Mouse (Mus musculus) monocyte, adult 5-6 weeks (primary cell): Measurements from ENCODE around the gene Gm14325. TPM values are rescaled to one million over a fixed set of nuclear protein-coding genes. Genes with fewer than 3 reads are reported as not detected.
"Not testable (repeated sequence)": the region's sequence is repeated elsewhere in the genome, so short reads cannot be mapped to it uniquely, and the experiment has no call there.

Source experiments
- ATAC-seq: fragments of 153-309, 156-312 bp; replicated peaks from 2 replicates; pipeline ENCODE4 v1.8.0; 2017; ENCODE audit warnings: mild to moderate bottlenecking; ENCODE audit not compliant: low TSS enrichment, insufficient number of reproducible peaks, severe bottlenecking, poor library complexity, low FRiP score
- total RNA-seq: library from RNA; stranded (forward); fragments of 200-1000, 200-491, 200-594 nt; gene quantifications from 3 replicates; pipeline ENCODE4 v1.2.3, GENCODE M21; 2017

Gm14325 gene
- 17.9 to 27.8 TPM (median 19.3 TPM) in 3 replicates for total RNA-seq

DNA sequence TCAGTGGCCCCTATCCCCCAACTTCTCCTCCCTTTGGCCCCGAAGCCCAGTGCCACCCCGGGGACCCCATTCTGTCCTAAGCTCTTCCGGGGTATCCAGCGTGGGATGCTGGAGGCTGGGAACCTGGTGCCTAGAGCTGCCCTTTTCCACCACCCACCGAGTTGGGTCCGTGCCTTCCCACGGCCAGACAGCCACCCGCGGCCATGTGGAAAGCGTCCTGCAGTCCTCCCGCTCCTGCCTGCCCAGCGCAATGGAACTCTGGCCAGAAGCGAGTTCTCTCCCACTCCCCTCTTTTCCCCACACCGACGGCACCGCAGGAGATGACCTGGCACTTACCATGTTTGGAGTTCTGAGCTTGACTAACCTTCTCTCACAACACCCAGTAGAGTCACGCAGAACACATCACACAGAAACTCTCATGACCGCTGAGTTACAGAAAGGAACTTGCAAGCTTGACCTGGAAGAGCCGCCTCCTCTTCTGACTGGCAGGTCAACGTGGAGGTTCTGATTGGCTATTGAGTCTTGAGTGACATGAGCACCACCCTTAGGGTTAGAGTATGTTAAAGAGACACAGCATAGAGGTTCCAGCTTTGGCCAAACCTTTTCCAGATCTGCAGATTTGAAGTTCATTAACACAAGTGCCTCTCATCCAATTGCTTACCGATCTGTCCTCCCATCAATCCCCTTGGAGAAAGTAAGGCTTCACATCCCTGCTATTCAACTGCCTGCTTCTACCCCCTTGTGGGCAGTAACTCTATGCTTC lies at the start of gene Gm14325:
Gm14325 (minus strand) TSS at position 436 of the 763 bp plus-strand sequence.
- ATAC-seq, result not testable (repeated sequence)

DNA sequence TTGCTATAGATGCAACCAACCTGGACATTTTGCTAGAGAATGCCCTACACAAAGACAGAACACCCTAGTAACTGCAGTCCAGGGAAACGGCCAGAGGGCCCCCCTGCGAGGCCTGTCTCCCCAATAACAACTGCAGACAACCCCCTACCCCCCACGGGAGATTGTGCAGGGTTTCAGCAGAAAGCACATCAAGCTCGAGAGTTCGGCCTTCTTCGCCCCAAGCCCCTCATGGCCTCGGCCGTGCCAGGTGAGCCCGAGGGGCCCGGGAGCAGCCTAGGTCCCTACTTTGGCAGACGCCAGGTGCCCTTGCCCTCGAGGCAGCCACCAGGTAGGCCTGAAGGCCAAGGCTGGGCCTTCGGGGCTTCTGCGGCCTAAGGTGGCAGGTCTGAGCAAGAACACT lies 47.6 kb upstream of the Gm14325 start:
- ATAC-seq, result not testable (repeated sequence)

DNA sequence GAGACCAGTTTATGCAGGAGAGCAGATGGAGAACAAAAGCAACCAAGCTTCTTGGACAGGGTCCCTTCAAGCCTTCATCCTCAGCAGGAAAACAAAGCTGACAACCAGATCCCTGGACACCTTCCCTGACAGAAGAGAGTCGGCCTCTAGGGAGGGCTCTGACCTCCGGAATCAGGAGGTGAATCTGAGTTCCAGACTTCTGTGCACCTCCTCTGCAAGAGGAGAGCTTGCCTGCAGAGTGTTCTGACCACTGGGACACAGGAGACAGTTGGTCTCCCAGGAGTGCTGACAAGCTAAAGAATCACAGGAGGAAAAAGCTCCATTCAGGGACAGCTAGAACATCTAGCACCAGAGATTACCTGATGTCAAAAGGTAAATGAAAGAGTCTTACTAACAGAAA lies 22.1 kb upstream of the Gm14325 start:
- not testable (repeated sequence) for ATAC-seq

DNA sequence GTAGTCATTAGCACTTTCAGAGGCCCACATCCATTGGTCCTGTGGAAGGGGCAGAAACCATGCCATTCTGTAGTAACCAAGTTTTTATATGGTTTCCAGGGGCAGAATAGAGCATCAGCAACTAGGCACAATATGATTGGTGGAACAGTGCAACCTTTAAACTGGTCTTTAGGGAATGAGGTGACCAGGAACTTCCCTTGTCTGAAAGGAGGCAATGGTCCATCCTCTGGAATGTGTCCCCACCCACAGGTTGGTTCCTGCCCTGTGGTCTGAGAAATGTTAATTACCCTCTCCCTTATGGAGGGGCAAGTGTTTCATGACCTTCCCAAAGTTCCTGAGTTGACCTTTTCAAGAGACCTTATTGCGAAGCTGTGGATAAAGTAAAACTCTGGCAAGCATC lies 3.5 kb upstream of the Gm14325 start:
- not testable (repeated sequence) for ATAC-seq

DNA sequence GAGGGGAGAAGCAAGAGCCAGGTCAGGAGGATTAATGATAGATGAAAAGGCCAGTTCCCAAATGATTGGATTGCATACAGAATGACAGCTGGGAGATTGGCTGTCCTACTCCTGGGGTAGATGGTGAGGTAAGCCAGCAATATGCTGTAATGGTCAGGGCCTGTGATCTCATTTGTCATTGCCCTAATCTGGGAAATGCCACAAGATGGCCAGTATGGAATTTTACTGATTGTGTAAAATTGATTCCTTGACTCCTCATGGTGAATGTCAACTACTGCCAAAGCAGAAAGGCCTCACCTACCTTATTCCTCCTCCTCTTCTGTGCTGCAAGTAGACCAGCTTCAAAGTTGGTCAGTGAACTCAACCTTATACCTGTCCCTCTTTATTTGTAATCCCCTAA lies 3.4 kb downstream of the Gm14325 start:
- not testable (repeated sequence) for ATAC-seq

DNA sequence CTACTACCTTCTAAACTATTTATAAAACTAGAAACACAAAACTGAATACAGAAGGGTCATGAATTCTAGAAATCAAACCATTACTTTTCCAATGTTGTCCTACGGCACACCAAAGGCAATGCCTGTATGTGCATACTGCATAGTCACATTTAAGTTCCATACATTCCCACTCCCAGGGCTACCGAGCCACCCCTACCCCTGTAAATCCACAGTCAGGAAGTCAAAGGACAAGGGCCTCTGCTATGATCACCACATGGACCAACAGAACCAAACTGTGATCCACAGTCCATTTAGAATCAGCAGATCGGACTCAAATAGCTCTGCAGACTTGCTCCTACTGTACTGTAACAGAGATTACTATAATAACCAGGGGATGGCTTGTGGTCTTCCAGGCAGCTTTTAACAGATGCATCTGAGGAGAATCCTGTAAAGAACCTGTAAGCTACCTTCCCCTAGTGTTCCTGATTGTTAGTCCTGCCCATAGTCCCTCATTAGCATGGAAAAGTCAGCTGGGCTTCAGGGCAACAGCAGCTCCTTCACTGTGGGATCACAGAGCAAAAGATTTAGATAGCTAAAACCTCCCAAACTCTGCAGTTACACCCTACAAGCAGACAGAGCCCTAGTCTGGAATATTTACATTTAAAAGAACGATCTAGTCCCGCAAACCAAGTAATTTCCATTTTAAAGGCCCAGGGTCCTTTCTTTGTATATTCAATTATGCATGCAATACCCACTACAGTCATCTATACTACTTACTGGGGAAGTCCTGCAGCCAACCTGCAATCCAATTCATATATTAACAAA lies 4.2 kb downstream of the Gm14325 start:
- not testable (repeated sequence) for ATAC-seq

DNA sequence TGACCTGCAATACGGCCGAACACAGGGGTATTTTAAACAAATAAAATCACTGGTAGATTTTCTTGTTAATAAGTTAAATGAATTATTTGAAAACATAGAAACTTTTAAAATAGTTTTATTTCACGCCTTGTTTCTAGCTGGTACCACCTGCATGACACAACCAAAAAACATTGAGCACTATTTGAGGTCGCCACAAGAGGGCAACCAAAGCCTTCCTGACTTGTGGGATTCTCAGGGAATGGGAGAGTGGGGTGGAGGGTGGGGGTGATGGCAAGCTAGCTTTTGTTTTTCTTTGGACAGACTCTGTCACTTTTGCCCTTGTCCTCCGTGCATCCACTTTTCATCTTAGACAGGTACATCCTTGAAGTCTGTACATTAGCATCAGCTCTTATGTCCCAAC lies 18.2 kb downstream of the Gm14325 start:
- ATAC-seq, result not testable (repeated sequence)

DNA sequence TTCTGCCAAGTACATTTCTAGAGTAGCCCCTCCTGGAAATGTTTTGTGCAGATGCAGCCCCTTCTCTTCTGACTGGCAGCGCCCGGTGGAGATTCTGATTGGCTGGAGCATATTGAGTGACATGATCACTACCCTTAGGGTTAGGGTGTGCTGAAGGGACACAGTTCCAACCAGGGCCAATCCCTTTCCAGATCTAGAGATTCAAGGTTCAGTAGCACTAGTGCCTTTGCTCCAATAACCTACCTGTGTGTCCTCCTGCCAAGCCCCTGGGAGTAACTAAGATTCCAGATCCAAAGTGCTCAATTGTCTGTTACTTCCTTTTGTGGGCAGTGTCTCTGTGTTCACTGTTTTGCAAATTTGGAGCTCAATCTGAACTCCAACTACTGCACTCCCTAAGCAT lies 34.0 kb downstream of the Gm14325 start:
- ATAC-seq, result not testable (repeated sequence)

DNA sequence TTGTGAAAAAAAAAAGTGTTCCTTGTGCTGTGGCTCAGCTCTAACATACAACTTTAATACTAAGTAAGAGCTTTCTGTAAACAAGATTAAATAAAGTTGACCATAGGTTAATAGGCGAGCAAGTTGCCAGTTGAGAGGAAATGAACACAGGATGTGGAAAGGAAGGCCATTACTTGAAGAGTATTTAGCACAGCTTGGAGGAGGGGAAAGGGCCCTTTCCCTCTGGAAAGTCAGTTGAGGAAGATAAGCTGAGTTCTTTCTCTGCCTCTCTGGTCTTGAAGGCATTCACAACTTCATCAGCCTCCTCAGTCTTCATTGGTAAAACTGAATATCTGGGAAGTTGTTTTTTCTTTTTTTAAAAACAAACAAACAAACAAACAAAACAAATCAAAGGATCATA lies 52.8 kb downstream of the Gm14325 start:
- not testable (repeated sequence) for ATAC-seq

Other genes with a start within 250 kb of the Gm14325 start
- gene Gm14322, start 81.0 kb downstream of the Gm14325 start, total RNA-seq, result 0.29 TPM in 1 of 3 replicates, not detected in the others
- not detected in 3 replicates for gene Gm14327, start 56.8 kb upstream of the Gm14325 start, total RNA-seq
- 6.0 TPM in 1 of 3 replicates, not detected in the others for gene Zfp972, start 85.3 kb upstream of the Gm14325 start, total RNA-seq
- 28.8 to 63.4 TPM (median 57.4 TPM) in 3 replicates for gene Gm14326, start 117.0 kb upstream of the Gm14325 start, total RNA-seq
- gene Zfp971, start 182.9 kb upstream of the Gm14325 start, total RNA-seq, result 117 to 200 TPM (median 181 TPM) in 3 replicates
- 12.2 to 24.3 TPM (median 13.7 TPM) in 3 replicates for gene Zfp931, start 238.1 kb upstream of the Gm14325 start, total RNA-seq